Mouse (Mus musculus) CD4-positive naive resting alpha-beta T cell, adult 76 days (primary cell): Measurements from ENCODE around the gene Cck. TPM values are rescaled to one million over a fixed set of nuclear protein-coding genes. Genes with fewer than 3 reads are reported as not detected.

Experiments
- total RNA-seq: library from RNA; stranded (reverse); gene quantifications from one replicate; pipeline ENCODE4 v1.2.4, GENCODE M21; 2023

Cck gene
- total RNA-seq = not detected

GRCm38 (mm10) chr9:121495529-121495928 lies at the start of gene Cck:
TSS of gene Cck (minus strand) at chr9:121495694.

Other genes with a start within 250 kb of the Cck start
- 0.44 TPM for gene Ulk4, start 218.5 kb downstream of the Cck start, total RNA-seq
- gene Trak1, start 198.2 kb downstream of the Cck start, total RNA-seq = 119 TPM
- gene Lyzl4, start 146.4 kb upstream of the Cck start, total RNA-seq = not detected
- gene Vipr1, start 147.0 kb upstream of the Cck start, total RNA-seq = 118 TPM
- gene Sec22c, start 209.8 kb upstream of the Cck start, total RNA-seq = 42.4 TPM
- 16.1 TPM for gene Ss18l2, start 214.6 kb upstream of the Cck start, total RNA-seq
- 305 TPM for gene Nktr, start 223.5 kb upstream of the Cck start, total RNA-seq